Mouse (Mus musculus) macrophage (primary cell): ENCODE data around the gene March5. TPM values are rescaled to one million over a fixed set of nuclear protein-coding genes. Genes with fewer than 3 reads are reported as not detected.
A peak's percentile ranks its signal among the peaks of the same experiment; 100 is the strongest.

ENCODE experiments used
- H3K27ac ChIP-seq: fragments of 350-480 bp; formaldehyde crosslinking; 2 replicates; pipeline ENCODE4 v1.9.0; 2021
- H3K36me3 ChIP-seq: fragments of 350-480 bp; formaldehyde crosslinking; 2 replicates; pipeline ENCODE4 v1.9.0; 2021; ENCODE audit errors: inconsistent target
- H3K4me3 ChIP-seq: fragments of 350-480 bp; formaldehyde crosslinking; 2 replicates; pipeline ENCODE4 v1.9.0; 2021; ENCODE audit errors: inconsistent target
- H3K79me2 ChIP-seq: fragments of 350-480 bp; formaldehyde crosslinking; 2 replicates; pipeline ENCODE4 v1.9.0; 2021; ENCODE audit errors: inconsistent target
- WGBS: methylation state at CpG from one replicate; pipeline ENCODE4 v1.1.7; 2026; ENCODE audit warnings: inconsistent platforms; ENCODE audit not compliant: missing documents; 5-methylcytosine and 5-hydroxymethylcytosine counted together
- polyA plus RNA-seq: library from polyadenylated mRNA; stranded (reverse); fragments of 250-400 nt; gene quantifications from 3 replicates; pipeline ENCODE4 v1.2.4, GENCODE M21; 2018; ENCODE audit warnings: inconsistent platforms
- total RNA-seq, 78 experiments: library from RNA; depleted of rRNA; stranded (reverse); fragments of 250-400 nt; gene quantifications; 1 replicate in 9 of 78; 2 replicates in 24 of 78; 3 replicates in 43 of 78; 4 replicates in 2 of 78; pipeline ENCODE4 v1.2.4; 2018; ENCODE audit warnings: inconsistent platforms in 56 of 78

The March5 gene
- 100 to 1,000 TPM in 19 of 26 experiments, 10 to 100 TPM in 7; 68.0 to 379 (median 161) TPM for total RNA-seq (2018; cell fraction: chromatin; rRNA removed)
- 100 to 1,000 TPM in 23 of 26 experiments, 10 to 100 TPM in 3; 98.1 to 272 (median 196) TPM for total RNA-seq (2018; cell fraction: cytosol; rRNA removed)
- total RNA-seq (2018; cell fraction: nucleus; rRNA removed): 100 to 1,000 TPM in 25 of 26 experiments, 10 to 100 TPM in 1; 88.0 to 420 (median 192) TPM
- 78.5 to 135 TPM (median 91.9 TPM) in 3 replicates for polyA plus RNA-seq

DNA sequence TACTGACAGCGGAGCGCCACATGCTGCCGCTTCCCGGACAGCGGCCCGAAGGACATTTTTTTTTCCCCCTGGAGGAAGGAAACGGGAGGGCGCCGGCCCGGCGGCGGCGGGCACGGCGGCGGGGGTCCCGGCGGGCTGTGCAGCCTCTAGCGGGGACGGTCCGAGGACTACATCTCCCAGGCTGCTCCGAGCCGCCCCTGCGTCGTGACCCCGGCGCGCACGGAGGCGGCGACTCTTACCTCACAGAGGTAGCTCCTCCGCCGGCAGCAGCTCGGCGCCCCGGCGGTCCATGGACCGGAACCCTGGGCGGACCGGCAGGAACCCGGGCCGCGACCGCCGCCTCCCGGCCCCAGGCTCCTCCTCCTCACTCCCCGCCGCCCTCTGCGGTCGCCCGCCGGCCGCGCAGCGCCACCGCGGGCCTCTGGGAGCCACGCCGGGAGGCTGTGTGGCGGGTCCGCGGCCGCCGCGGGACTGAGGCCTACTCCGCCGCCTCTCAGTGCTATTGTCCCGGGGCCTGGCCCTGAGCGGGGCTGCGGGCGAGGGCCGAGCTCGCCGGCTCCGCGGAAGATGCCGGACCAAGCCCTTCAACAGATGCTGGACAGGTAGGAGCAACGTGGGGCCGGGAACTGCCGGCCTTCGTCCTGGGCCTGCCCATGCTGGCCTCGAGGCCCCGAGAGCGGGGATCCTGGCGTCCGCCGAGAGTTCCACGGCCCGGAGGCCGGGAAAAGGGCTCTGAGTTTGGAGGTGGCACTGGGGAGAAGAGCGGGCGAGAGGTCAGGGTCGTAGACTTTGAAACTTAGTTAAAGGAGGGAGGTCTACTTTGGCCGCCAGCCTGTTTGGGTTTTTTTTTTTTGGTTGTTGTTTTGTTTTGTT is at the start of gene March5:
Gene March5, plus strand, starts transcription at position 241 of the 873 bp plus-strand sequence.
- Histone ChIP-seq H3K79me2 (peaks cover 67% of the 10 kb centered on the region), H3K27ac (peak within 1 kb of the TSS; percentile 77), H3K36me3 (peaks cover 12% of the 10 kb centered on the region), H3K4me3 (peak within 1 kb of the TSS; percentile 75)
- 1% methylated on average over 83 of the region's 94 CpGs for WGBS

- Histone ChIP-seq H3K27ac (no peak overlapping the region), H3K4me3 (0 out of 2 replicates have a peak overlapping the region, but pooled peaks have one; percentile 48), H3K79me2 (peaks cover 57% of the 10 kb centered on the region; the same call in 1 of the 2 replicates), H3K36me3 (no peaks in the 10 kb centered on the region)
- WGBS: 100% methylated on average over 1 of the region's 1 CpGs
Measured at GRCm38 (mm10) chr19:37172096-37172495, 35.2 kb upstream of the March5 start.

DNA sequence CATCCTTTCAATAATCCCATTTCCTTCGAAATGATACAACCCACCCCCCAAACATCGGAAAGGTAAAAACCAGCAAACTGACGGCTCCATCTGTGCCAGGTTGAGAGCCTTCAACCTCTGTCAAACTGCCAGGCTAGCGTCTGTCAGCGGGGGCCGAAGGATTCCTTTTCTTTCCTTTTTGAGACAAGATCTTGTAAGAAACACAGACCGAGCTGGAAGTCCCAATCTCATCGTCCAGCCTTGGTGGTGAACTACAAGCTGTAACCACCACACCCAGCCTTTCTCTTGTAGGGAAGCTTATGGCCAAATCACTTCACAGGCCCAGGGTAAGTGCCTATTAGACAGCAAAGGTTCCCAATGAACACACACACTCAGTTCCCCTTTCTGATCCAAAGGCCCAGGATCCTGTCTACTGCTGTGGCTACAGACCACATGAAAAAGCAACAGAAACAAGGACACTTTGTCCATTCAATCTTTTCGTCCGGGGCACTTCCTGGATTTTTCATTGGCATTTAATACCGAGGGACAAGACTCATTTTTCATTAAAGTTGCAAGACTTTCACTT is 34.7 kb upstream of the March5 start:
- H3K36me3 ChIP-seq: no peaks in the 10 kb centered on the region
- peak overlapping the region; percentile 18; the same call in 1 of the 2 replicates for H3K27ac ChIP-seq
- WGBS: 75% methylated on average over 11 of the region's 11 CpGs
- H3K79me2 ChIP-seq: peaks cover 55% of the 10 kb centered on the region; the same call in 1 of the 2 replicates
- peak overlapping the region; percentile 48 for H3K4me3 ChIP-seq

DNA sequence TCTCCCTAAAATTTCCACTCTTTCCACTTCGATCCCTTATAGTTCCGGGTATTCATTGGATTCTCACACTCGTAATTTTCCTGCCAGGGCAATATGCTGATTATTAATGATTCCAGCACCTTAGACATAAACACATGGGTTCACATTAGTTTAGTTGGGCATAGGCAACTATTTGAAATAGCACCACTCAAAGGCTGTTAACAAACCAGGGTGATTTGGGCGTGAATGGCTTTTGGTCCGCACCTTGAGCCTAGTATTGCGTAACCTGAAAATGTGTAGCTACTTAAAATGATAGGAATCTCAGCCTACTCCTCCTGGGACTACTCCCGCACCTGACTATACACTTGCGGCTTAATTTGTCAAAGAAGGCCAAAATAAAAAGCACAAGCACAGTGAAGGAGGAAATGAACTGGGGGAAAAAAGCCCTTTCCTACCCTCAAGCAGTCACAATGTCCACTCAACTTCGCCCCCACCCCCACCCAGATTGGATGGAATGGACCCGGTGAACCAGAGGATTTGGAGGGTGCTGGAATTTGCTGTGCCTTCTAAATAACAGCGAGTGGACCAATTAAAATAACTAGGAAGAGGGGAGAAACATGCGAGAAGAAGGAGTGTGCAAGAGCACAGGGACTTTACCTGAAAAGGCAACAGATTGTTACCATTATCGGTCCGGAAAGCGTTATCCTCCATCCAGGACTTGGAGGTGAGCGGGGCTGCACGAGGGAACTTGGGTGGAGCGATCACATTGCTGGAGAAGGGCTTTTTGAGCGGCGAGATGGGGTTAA is 33.8 kb upstream of the March5 start:
- Histone ChIP-seq H3K4me3 (peak overlapping the region; percentile 48), H3K79me2 (peaks cover 47% of the 10 kb centered on the region; the same call in 1 of the 2 replicates), H3K27ac (peak overlapping the region; percentile 18), H3K36me3 (no peaks in the 10 kb centered on the region)
- 54% methylated on average over 17 of the region's 20 CpGs for WGBS

- WGBS: under 1% methylated on average over 48 of the region's 70 CpGs
- Histone ChIP-seq H3K79me2 (peaks cover 47% of the 10 kb centered on the region; the same call in 1 of the 2 replicates), H3K27ac (peak overlapping the region; percentile 18), H3K4me3 (peak overlapping the region; percentile 60), H3K36me3 (no peaks in the 10 kb centered on the region)
Measured at GRCm38 (mm10) chr19:37174116-37174715, 33.1 kb upstream of the March5 start.

GRCm38 (mm10) chr19:37174716-37175435 is 32.5 kb upstream of the March5 start:
- Histone ChIP-seq H3K4me3 (peak overlapping the region; percentile 60), H3K36me3 (no peaks in the 10 kb centered on the region), H3K27ac (peak overlapping the region; percentile 78), H3K79me2 (peaks cover 43% of the 10 kb centered on the region; the same call in 1 of the 2 replicates)
- WGBS: 1% methylated on average over 36 of the region's 36 CpGs

- Histone ChIP-seq H3K4me3 (peak overlapping the region; percentile 60), H3K79me2 (peaks cover 39% of the 10 kb centered on the region; the same call in 1 of the 2 replicates), H3K27ac (peak overlapping the region; percentile 78), H3K36me3 (no peaks in the 10 kb centered on the region)
- WGBS: 2% methylated on average over 12 of the region's 12 CpGs
Measured at GRCm38 (mm10) chr19:37175436-37175805, 31.9 kb upstream of the March5 start.

- H3K4me3 ChIP-seq: peak overlapping the region; percentile 60
- H3K27ac ChIP-seq: peak overlapping the region; percentile 78
- peaks cover 34% of the 10 kb centered on the region; the same call in 1 of the 2 replicates for H3K79me2 ChIP-seq
- no peaks in the 10 kb centered on the region for H3K36me3 ChIP-seq
- WGBS: 13% methylated on average over 5 of the region's 6 CpGs
Measured at GRCm38 (mm10) chr19:37175919-37176318, 31.4 kb upstream of the March5 start.

DNA sequence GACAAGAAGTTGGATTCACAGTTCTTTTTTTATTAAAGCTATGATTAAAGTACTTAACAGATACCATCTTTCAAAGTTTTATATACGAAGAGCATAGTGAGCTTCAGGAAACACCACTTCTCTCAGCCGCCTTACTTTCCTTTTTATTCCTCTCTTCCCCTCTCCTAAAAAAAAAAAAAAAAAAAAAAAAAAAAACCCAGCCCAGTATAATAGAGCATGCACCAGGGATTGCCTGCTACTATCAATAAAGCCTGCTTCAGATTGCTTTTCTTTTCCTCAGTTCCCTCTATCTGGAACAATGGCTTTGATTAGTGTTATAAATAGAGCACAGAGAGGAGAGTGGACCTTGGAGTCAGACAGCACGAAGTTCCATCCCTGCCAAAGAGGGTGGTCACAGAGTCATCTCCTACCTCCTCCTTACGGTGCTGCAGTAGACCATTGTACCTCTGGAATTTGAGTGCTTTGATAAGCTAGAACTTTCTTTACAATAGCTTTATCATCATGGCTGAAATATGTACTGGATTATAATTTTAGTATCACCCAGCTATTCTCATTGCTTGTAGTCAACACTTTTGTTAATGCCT is 30.4 kb upstream of the March5 start:
- no peak overlapping the region for H3K27ac ChIP-seq
- H3K79me2 ChIP-seq: peaks cover 23% of the 10 kb centered on the region; the same call in 1 of the 2 replicates
- H3K4me3 ChIP-seq: no peak overlapping the region
- no peaks in the 10 kb centered on the region for H3K36me3 ChIP-seq
- WGBS: 75% methylated on average over 4 of the region's 4 CpGs

DNA sequence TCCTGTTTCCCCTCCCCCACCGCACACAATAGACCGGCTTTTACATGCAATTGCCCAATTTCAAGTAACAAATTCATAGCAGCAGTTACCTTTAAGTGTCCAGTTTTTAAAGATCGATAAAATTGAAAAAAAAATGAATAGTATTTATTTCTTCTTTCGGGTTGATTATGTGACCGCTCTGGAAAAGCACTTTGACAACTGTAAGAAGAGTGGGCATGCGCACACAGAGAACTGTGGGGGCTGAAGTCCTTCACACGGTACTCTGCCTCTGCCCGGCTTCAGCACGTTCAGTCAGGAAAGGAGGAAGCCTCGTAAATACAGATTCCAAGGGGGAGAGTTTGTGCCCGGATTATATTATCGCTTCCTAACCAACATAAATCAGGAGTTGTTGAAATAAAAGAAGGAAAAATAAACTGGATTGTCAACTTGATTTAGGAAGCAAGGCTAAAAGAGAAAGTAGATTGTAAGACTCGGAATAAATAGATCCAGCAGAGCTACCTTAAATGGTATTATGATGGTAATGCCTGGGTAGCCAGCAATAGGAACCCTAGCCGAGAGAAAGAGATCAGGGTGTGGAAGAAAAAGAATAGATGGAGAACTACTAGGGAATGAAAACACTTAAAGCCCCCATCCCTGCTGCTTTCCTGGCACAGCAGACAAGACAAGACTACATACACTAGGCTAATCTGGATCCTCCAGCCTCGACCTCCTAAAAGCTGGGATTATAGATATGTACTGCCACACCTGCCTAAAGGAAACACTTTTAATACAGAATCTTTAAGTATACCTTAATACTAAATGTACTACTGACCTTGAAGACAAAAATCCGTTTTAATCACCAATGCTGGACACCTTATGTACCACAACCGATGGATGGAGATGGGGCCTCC is 29.3 kb upstream of the March5 start:
- Histone ChIP-seq H3K36me3 (no peaks in the 10 kb centered on the region), H3K27ac (no peak overlapping the region), H3K4me3 (peak overlapping the region; percentile 19), H3K79me2 (peaks cover 14% of the 10 kb centered on the region; the same call in 1 of the 2 replicates)
- 15% methylated on average over 17 of the region's 17 CpGs for WGBS

- H3K36me3 ChIP-seq: no peaks in the 10 kb centered on the region
Measured at GRCm38 (mm10) chr19:37188366-37188948, 18.9 kb upstream of the March5 start.

More at GRCm38 (mm10) chr19:37188366-37188948, 18.9 kb upstream of the March5 start:
- Histone ChIP-seq H3K79me2 (no peaks in the 10 kb centered on the region), H3K27ac (no peak overlapping the region), H3K4me3 (no peak overlapping the region)
- WGBS: 87% methylated on average over 4 of the region's 4 CpGs
